Mouse (Mus musculus): ENCODE data around the gene Rasgef1a. TPM values are rescaled to one million over a fixed set of nuclear protein-coding genes. Genes with fewer than 3 reads are reported as not detected.

The Rasgef1a gene
- 0.11 and 0.13 TPM in 2 replicates for polyA plus RNA-seq (2015; fragmentation: Nextera tagmentation; extraction: Ambion mirVana)

DNA sequence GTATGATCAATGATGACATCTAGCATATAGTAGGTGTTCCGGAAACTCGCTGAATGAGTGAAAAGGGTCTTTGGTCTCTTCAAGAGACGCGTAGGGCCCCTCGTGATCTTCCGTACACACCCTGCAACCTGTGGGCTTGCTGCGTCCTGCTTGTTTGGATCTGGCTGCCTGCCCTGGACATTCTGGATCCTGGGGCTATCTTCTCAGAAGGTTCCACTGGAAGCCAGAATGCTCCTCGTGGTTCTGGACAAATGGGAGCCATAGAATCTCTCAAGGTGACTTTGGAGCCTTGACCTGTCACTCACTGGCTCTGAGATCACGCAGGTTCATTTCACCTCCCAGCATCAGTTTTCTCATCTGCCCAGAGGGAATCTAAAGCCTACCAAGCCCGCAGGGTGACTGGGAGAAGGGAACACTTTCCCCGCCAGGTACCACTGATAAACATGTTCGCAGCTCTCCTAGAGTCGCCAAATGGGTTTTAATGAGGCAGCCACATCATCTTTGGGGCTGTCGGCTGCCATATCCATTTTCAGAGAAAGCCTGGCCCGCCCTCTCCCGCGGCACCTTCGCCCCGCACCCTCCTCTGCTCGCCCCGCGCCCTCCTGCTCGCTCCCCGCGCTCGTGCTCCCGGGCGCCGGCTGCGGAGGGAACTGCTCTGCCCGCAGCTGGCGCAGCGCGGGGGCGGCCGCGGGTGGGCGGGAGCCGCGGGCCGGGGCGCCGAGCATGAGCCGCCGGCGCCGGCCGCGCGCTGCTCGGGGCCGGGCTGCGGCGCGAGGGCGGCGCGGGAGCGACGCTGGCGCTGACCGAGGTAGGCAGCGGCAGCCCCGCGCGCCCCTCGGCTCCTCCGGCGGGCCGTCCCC is at the start of gene Rasgef1a:
Gene Rasgef1a (plus strand): TSS at position 683 of the 860 bp plus-strand sequence.
- H3K27me3 ChIP-seq: peaks cover 62% of the 10 kb centered on the region
- no peaks in the 10 kb centered on the region for H3K36me3 ChIP-seq

DNA sequence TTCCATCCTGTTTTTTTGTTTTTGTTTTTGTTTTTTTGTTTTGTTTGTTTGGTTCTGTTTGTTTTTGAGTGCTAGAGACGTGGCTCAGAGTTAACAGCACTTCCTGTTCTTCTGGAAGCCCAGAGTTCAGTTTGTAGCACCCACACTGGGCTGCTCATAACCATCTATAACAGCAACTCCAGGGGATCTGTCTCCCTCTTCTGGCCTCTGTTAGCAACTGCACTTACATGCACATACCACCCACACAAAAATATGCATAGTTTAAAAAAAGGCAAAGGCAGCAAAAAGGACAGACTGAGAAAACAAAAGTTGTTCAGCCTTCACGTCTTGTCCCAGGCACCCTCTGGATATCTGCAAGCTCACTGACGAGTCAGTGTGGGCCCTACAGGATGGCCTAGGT is 48.0 kb upstream of the Rasgef1a start:
- ATAC-seq (ENCODE audit: low FRiP score, low read depth): no peak
- 79% methylated on average over 3 of the region's 3 CpGs for whole genome bisulfite sequencing
- Histone ChIP-seq H3K9ac (no peak overlapping the region), H3K9me3 (0 out of 2 replicates have a peak, but pooled peaks cover 4% of the 10 kb centered on the region), H3K4me3 (no peak overlapping the region), H3K36me3 (no peaks in the 10 kb centered on the region), H3K4me1 (no peaks in the 10 kb centered on the region), H3K27ac (no peak overlapping the region), H3K4me2 (replicated peaks) (no peak overlapping the region), H3K27me3 (no peaks in the 10 kb centered on the region)

More for the DNA sequence above, at the start of gene Rasgef1a:
- Histone ChIP-seq H3K4me2 (replicated peaks) (peak within 1 kb of the TSS; percentile 86), H3K4me1 (peaks cover 4% of the 10 kb centered on the region), H3K9ac (peak within 1 kb of the TSS; percentile 45; the same call in 1 of the 2 replicates), H3K4me3 (peak within 1 kb of the TSS; percentile 47), H3K27ac (no peak within 1 kb of the TSS), H3K9me3 (no peaks in the 10 kb centered on the region)
- 22% methylated on average over 31 of the region's 70 CpGs for WGBS
- ATAC-seq (ENCODE audit: low FRiP score, low read depth): no peak

DNA sequence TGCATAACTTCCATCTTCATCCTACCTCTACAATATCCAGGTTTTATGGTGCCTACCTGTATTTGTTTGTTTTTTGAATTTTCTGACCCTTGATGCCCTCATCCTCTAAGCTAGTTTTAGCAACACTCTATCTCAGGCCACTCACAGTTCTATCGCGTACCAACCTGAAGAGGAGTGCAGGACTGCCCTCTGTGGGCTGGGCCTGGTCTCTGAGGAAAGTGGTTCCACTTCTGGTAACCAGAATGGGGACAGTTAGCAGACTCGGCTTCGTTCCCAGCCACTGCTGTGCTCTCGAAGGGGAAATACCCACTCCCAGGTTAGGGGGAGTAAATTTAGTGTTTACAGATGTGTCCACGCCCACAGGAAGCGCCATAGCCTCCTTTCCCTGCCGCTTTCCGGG is 44.5 kb upstream of the Rasgef1a start:
- no peak overlapping the region for H3K9ac ChIP-seq
- H3K4me1 ChIP-seq: no peaks in the 10 kb centered on the region
- H3K27ac ChIP-seq: no peak overlapping the region
- WGBS: 20% methylated on average over 9 of the region's 9 CpGs
- H3K4me3 ChIP-seq: no peak overlapping the region
- no peak for ATAC-seq (ENCODE audit: low FRiP score, low read depth)
- H3K27me3 ChIP-seq: no peaks in the 10 kb centered on the region
- H3K9me3 ChIP-seq: peaks cover 4% of the 10 kb centered on the region; the same call in 1 of the 2 replicates
- H3K4me2 ChIP-seq (replicated peaks): no peak overlapping the region
- no peaks in the 10 kb centered on the region for H3K36me3 ChIP-seq

DNA sequence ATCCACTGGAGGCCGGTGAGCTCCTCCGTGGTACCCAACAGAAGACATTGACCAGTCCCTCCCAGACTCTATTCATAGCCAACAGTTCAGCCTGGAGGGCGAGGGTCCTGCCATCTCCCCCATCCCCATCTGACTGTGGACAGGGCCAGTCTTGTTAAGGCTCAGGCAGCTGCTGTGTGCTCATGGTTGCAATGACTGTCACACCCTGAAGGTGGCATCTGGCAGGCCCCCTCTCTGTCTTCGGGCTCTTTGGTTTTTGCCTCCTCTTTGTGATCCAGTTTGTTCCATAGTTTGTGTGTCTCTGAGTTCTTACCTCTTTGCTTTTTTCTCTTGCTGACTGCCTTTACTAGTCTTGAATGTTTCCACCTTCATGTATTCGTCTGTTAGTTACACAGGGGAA is 24.1 kb upstream of the Rasgef1a start:
- no peaks in the 10 kb centered on the region for H3K4me1 ChIP-seq
- H3K27me3 ChIP-seq: no peaks in the 10 kb centered on the region
- H3K4me3 ChIP-seq: no peak overlapping the region
- no peak overlapping the region for H3K4me2 ChIP-seq (replicated peaks)
- H3K9ac ChIP-seq: no peak overlapping the region
- H3K27ac ChIP-seq: no peak overlapping the region
- no peak for ATAC-seq (ENCODE audit: low FRiP score, low read depth)
- no peaks in the 10 kb centered on the region for H3K36me3 ChIP-seq
- WGBS: 52% methylated on average over 5 of the region's 5 CpGs
- no peaks in the 10 kb centered on the region for H3K9me3 ChIP-seq

DNA sequence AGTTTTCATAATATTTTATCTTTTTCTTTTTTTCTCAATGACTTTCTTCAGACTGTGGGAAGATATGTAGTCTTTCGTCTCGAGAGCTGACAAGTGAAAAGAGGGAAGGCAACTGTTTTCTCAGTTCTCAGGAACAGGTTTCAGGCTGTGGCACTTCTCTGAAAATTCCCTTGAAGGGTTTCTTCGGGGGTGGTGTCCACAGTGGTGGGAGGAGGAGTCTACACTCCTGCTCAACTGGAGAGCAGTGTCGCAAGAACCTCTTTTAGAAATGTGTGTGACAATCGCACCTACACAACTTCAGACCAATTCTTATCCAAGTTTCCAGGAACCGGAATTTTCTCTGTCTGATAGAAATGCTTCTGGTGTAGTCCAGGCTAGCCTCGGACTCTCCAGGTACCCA is 22.0 kb upstream of the Rasgef1a start:
- H3K27me3 ChIP-seq: no peaks in the 10 kb centered on the region
- H3K27ac ChIP-seq: no peak overlapping the region
- H3K9ac ChIP-seq: no peak overlapping the region
- ATAC-seq (ENCODE audit: low FRiP score, low read depth): no peak
- no peak overlapping the region for H3K4me3 ChIP-seq
- no peaks in the 10 kb centered on the region for H3K9me3 ChIP-seq
- H3K36me3 ChIP-seq: no peaks in the 10 kb centered on the region
- 83% methylated on average over 7 of the region's 7 CpGs for WGBS
- H3K4me2 ChIP-seq (replicated peaks): no peak overlapping the region
- no peaks in the 10 kb centered on the region for H3K4me1 ChIP-seq

DNA sequence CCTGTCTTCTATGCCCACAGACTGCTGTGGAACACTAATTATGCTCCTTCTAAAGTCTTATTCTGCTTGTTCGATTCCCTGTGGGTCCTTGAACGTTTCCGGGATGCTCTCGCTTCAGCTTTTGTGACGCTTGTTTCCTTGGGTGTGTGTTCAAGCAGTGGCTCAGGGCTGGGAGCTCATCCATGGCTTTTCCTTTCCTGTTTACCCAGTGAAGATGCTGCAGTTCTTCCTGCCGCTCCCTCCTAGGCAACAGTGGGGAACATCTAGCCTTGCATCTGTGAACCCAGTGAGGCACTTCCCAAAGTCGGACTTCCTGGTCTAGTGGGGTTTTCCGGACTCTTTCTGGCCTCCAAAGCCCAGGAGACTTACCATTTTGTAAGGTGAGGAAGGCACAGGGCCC is 20.6 kb upstream of the Rasgef1a start:
- Histone ChIP-seq H3K36me3 (no peaks in the 10 kb centered on the region), H3K27me3 (peaks cover 3% of the 10 kb centered on the region; the same call in 1 of the 2 replicates), H3K27ac (no peak overlapping the region), H3K4me2 (replicated peaks) (no peak overlapping the region), H3K4me3 (no peak overlapping the region), H3K4me1 (no peaks in the 10 kb centered on the region), H3K9me3 (no peaks in the 10 kb centered on the region), H3K9ac (no peak overlapping the region)
- 80% methylated on average over 8 of the region's 8 CpGs for WGBS
- no peak for ATAC-seq (ENCODE audit: low FRiP score, low read depth)

DNA sequence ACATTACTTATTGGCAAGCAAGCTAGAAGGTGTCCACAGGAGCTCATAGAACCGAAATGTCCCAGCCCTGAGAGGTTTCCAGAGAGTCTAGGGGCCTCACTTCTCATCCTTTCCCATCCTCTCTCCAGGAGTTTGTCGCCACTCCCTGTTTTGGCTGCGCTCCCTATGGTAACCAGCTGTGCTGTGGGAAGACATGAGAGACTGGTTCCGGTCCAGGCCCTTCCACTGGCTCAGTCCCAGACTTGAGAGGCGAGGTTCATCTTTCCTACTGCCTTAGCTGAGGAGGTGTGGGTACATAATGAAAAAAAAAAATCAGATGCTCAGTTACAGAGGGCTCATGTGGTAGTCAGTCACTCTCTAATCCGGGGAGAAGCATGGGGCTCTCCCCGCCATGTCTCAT is 19.9 kb upstream of the Rasgef1a start:
- Histone ChIP-seq H3K9me3 (no peaks in the 10 kb centered on the region), H3K4me1 (no peaks in the 10 kb centered on the region), H3K4me2 (replicated peaks) (no peak overlapping the region), H3K36me3 (no peaks in the 10 kb centered on the region), H3K4me3 (no peak overlapping the region), H3K27ac (no peak overlapping the region), H3K9ac (no peak overlapping the region), H3K27me3 (peaks cover 9% of the 10 kb centered on the region; the same call in 1 of the 2 replicates)
- no peak for ATAC-seq (ENCODE audit: low FRiP score, low read depth)
- 80% methylated on average over 7 of the region's 7 CpGs for WGBS

DNA sequence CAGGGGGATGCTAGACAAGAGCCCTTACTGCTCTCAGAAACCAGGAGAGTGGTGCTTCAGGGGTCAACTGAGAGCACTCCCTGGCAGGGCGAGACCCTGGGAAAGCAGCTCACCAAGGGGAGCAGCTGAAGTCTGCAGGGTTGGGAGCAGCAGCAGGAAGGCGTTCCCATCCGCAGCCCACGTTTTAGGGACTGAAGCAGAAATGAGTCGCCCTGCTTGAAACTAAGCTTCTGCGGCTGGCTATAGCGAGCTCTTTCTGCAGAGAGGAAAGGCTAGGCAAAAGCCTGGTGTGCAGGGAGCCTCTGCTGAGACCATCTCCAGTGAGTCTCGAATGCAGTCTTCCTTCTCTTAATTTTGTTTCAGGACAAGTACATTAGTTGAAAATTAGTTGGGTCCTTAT is 19.3 kb upstream of the Rasgef1a start:
- Histone ChIP-seq H3K27ac (no peak overlapping the region), H3K4me3 (no peak overlapping the region), H3K9ac (no peak overlapping the region), H3K4me2 (replicated peaks) (no peak overlapping the region), H3K27me3 (peaks cover 9% of the 10 kb centered on the region; the same call in 1 of the 2 replicates), H3K9me3 (no peaks in the 10 kb centered on the region), H3K36me3 (no peaks in the 10 kb centered on the region), H3K4me1 (no peaks in the 10 kb centered on the region)
- WGBS: 67% methylated on average over 8 of the region's 8 CpGs
- ATAC-seq (ENCODE audit: low FRiP score, low read depth): no peak

DNA sequence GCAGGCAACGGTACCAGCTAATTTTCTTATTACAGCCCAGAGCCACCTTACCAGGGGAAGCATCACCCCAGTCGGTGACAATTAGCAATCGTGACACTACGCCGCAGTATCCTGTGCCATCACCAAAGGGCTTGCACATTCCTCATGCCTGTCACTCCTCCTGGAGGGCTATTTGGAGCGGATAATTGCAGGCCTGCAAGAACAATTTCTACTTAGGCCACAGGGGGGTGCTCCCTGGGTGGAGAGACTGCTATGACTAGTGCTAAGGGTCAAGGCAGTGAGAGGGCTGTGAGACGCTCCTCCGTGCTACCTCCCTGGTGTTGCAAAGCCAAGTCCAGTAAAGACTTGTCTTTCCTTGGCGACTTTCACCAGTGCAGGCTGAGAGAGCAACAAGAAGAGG is 16.1 kb upstream of the Rasgef1a start:
- 47% methylated on average over 9 of the region's 9 CpGs for WGBS
- H3K4me2 ChIP-seq (replicated peaks): no peak overlapping the region
- no peak overlapping the region for H3K27ac ChIP-seq
- no peaks in the 10 kb centered on the region for H3K4me1 ChIP-seq
- ATAC-seq (ENCODE audit: low FRiP score, low read depth): no peak
- no peak overlapping the region for H3K4me3 ChIP-seq
- H3K36me3 ChIP-seq: no peaks in the 10 kb centered on the region
- no peak overlapping the region for H3K9ac ChIP-seq
- no peaks in the 10 kb centered on the region for H3K9me3 ChIP-seq
- H3K27me3 ChIP-seq: peaks cover 9% of the 10 kb centered on the region; the same call in 1 of the 2 replicates

DNA sequence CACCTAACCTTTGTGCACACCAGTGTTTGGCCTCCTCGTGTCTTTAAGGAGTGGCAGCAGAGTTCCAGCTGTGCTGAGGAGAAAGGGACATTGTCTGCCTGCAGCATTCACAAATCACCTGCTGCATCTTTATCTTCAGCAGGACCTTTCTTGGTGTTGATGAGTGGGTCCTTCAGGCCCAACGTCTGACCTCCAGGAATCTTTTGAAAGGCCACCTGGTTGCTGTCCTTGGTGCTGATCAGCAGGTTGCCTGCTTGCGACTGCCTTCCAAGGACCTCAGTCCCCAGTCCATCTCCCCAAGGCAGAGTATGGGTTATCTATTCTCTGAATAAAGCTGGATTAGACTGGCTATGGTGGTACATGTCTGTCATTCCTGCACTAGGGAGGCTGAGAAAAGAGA is 10.0 kb upstream of the Rasgef1a start:
- no peak overlapping the region for H3K4me2 ChIP-seq (replicated peaks)
- no peak for ATAC-seq (ENCODE audit: low FRiP score, low read depth)
- H3K27ac ChIP-seq: no peak overlapping the region
- peaks cover 7% of the 10 kb centered on the region; the same call in 1 of the 2 replicates for H3K27me3 ChIP-seq
- no peak overlapping the region for H3K9ac ChIP-seq
- H3K36me3 ChIP-seq: no peaks in the 10 kb centered on the region
- no peaks in the 10 kb centered on the region for H3K4me1 ChIP-seq
- no peak overlapping the region for H3K4me3 ChIP-seq
- no peaks in the 10 kb centered on the region for H3K9me3 ChIP-seq
- WGBS: 21% methylated on average over 3 of the region's 3 CpGs

DNA sequence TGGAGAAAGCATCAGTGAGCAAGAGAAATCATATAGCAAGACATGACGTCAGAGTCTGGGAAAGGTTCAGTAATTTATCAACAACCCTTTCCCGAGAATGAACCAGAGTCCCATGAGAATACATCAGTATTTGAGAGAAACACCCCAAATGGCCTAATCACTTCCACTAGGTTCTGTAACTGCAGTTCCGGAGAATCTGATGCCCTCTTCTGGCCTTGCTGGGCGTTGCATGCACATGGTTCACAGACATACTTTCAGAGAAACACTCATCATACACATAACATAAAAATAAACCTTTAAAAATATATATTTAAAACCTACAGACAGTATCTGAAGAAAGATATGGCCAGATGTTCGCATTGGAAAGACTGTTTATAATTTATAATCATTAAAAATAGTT is 3.9 kb upstream of the Rasgef1a start:
- ATAC-seq (ENCODE audit: low FRiP score, low read depth): no peak
- no peak overlapping the region for H3K4me2 ChIP-seq (replicated peaks)
- WGBS: 49% methylated on average over 5 of the region's 5 CpGs
- H3K36me3 ChIP-seq: no peaks in the 10 kb centered on the region
- no peaks in the 10 kb centered on the region for H3K9me3 ChIP-seq
- H3K4me3 ChIP-seq: no peak overlapping the region
- no peak overlapping the region for H3K27ac ChIP-seq
- H3K4me1 ChIP-seq: peaks cover 4% of the 10 kb centered on the region
- peaks cover 41% of the 10 kb centered on the region for H3K27me3 ChIP-seq
- no peak overlapping the region for H3K9ac ChIP-seq

DNA sequence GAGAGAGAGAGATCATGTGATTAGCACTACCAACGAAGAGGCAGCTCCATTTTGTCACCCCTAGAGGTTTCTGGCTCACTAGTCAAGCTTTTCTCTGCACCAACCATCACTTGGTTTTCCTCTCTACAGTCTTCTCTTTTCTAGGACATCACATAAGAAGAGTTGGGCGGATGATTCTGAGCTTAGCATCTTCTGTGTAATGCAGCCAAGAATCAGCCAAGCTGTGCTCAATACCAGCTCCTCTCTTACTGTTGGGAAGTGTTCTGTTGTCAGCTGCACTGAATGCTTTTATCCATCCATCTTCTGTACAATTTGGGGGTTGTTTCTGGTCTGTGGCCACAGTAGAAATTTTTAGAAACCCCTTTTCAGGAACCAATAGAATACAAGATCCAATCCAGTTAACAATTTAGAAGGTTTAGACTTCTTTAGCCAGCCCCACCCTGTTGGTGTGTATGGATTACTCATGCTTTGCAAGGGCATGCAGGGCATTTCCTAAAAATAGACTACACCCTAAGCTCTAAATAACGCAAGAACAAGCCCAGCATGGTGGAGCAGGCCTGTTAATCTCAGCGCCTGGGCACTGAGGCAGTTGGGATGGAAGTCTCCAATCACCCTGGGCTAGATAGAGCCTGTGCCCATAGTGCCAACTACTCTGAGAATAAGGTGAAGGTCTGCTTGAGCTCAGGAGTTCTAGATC is 3.2 kb upstream of the Rasgef1a start:
- Histone ChIP-seq H3K27me3 (peaks cover 48% of the 10 kb centered on the region), H3K4me2 (replicated peaks) (no peak overlapping the region), H3K27ac (no peak overlapping the region), H3K4me3 (no peak overlapping the region), H3K36me3 (no peaks in the 10 kb centered on the region), H3K4me1 (peaks cover 4% of the 10 kb centered on the region), H3K9me3 (no peaks in the 10 kb centered on the region), H3K9ac (no peak overlapping the region)
- no peak for ATAC-seq (ENCODE audit: low FRiP score, low read depth)
- WGBS: 76% methylated on average over 4 of the region's 4 CpGs

Data from limb, embryonic 13.5 days (tissue).